Mouse (Mus musculus) hindbrain, embryonic 15.5 days (tissue): ENCODE data around the gene Prim2. TPM values are rescaled to one million over a fixed set of nuclear protein-coding genes. Genes with fewer than 3 reads are reported as not detected.
A peak's percentile ranks its signal among the peaks of the same experiment; 100 is the strongest.
"Not testable (repeated sequence)": the region's sequence is repeated elsewhere in the genome, so short reads cannot be mapped to it uniquely, and the experiment has no call there.

ENCODE experiments used
- ATAC-seq: fragments of 200-750 bp; cut with Nextera tagmentation; 2 replicates; pipeline ENCODE4 v1.8.0; 2017; ENCODE audit warnings: low read depth, moderate number of reproducible peaks, moderate TSS enrichment; ENCODE audit not compliant: low FRiP score
- H3K27ac ChIP-seq: fragments of 300-500 bp; sonication (generic); replicated peaks from 2 replicates; pipeline ENCODE4 v1.5.1; 2015; ENCODE audit warnings: mild to moderate bottlenecking, inconsistent platforms
- H3K27me3 ChIP-seq: fragments of 300-500 bp; sonication (generic); 2 replicates; pipeline ENCODE4 v1.6.1; 2015; ENCODE audit warnings: control low read depth, inconsistent platforms
- H3K36me3 ChIP-seq: fragments of 300-500 bp; sonication (generic); 2 replicates; pipeline ENCODE4 v1.6.1; 2015; ENCODE audit warnings: control low read depth, inconsistent platforms
- H3K4me1 ChIP-seq: fragments of 300-500 bp; sonication (generic); replicated peaks from 2 replicates; pipeline ENCODE4 v1.6.1; 2015; ENCODE audit warnings: control low read depth, inconsistent platforms
- H3K4me2 ChIP-seq: fragments of 300-500 bp; sonication (generic); 2 replicates; pipeline ENCODE4 v1.6.1; 2015; ENCODE audit warnings: moderate library complexity, mild to moderate bottlenecking, inconsistent platforms
- H3K4me3 ChIP-seq: fragments of 300-500 bp; sonication (generic); 2 replicates; pipeline ENCODE4 v1.5.1; 2015; ENCODE audit warnings: mild to moderate bottlenecking, inconsistent platforms
- H3K9ac ChIP-seq: fragments of 300-500 bp; sonication (generic); 2 replicates; pipeline ENCODE4 v1.6.1; 2015; ENCODE audit warnings: inconsistent platforms
- H3K9me3 ChIP-seq: fragments of 300-500 bp; sonication (generic); 2 replicates; pipeline ENCODE4 v1.6.1; 2016; ENCODE audit warnings: control low read depth, inconsistent platforms
- WGBS: fragments of 180-500 bp; shearing (Covaris S2); methylation state at CpG from one replicate; pipeline ENCODE4 v1.1.7; 2015; 5-methylcytosine and 5-hydroxymethylcytosine counted together
- polyA plus RNA-seq: library from polyadenylated mRNA; unstranded; fragments of >200 nt; fragmentation: Nextera tagmentation; extraction: Ambion mirVana; gene quantifications from 2 replicates; pipeline ENCODE4 v1.2.1, GENCODE M21; 2015

The Prim2 gene
- polyA plus RNA-seq, 1 experiment from 2014 or later, result 22.6 TPM

DNA sequence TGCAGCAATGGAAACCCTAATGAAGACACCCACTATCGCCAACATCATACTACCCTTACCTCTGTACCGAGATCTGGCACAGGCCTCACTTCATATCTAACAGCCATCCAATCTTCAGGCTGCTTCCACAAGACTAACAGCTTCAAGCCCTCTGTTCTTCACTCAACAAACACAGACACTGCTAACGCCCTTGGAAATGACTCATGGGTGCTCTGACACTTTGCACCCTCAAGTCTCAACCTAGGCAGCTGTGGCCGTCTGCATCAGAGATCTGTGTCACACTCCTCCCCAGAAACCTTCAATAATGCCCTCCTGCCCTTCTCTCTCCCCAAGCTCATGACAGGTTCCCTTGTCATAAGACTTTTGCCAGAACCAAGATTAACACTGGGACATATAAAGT lies 20.6 kb downstream of the Prim2 start:
- ATAC-seq, result no peak
- H3K9ac ChIP-seq, result no peak overlapping the region
- H3K9me3 ChIP-seq, result no peaks in the 10 kb centered on the region
- H3K27ac ChIP-seq, result no peak overlapping the region
- H3K27me3 ChIP-seq, result no peaks in the 10 kb centered on the region
- no peak overlapping the region for H3K4me2 ChIP-seq
- WGBS, result 94% methylated on average over 4 of the region's 4 CpGs
- H3K4me1 ChIP-seq, result 0 out of 2 replicates have a peak, but pooled peaks cover 4% of the 10 kb centered on the region
- H3K4me3 ChIP-seq, result no peak overlapping the region
- H3K36me3 ChIP-seq, result no peaks in the 10 kb centered on the region; the same call in 1 of the 2 replicates

GRCm38 (mm10) chr1:33647661-33648060 lies 21.9 kb downstream of the Prim2 start:
- Histone ChIP-seq H3K9ac (no peak overlapping the region), H3K4me1 (0 out of 2 replicates have a peak, but pooled peaks cover 4% of the 10 kb centered on the region), H3K4me2 (no peak overlapping the region), H3K4me3 (no peak overlapping the region), H3K9me3 (no peaks in the 10 kb centered on the region), H3K27me3 (no peaks in the 10 kb centered on the region), H3K36me3 (no peaks in the 10 kb centered on the region; the same call in 1 of the 2 replicates), H3K27ac (no peak overlapping the region)
- no peak for ATAC-seq
- WGBS, result 81% methylated on average over 4 of the region's 4 CpGs

GRCm38 (mm10) chr1:33647173-33647572 lies 22.4 kb downstream of the Prim2 start:
- Histone ChIP-seq H3K9ac (no peak overlapping the region), H3K4me3 (no peak overlapping the region), H3K27me3 (no peaks in the 10 kb centered on the region), H3K27ac (no peak overlapping the region), H3K4me1 (0 out of 2 replicates have a peak, but pooled peaks cover 4% of the 10 kb centered on the region), H3K36me3 (no peaks in the 10 kb centered on the region; the same call in 1 of the 2 replicates), H3K4me2 (no peak overlapping the region), H3K9me3 (no peaks in the 10 kb centered on the region)
- 58% methylated on average over 4 of the region's 4 CpGs for WGBS
- peak; percentile 91 for ATAC-seq

- Histone ChIP-seq H3K4me3 (no peak overlapping the region), H3K27ac (no peak overlapping the region), H3K4me2 (no peak overlapping the region), H3K4me1 (0 out of 2 replicates have a peak, but pooled peaks cover 4% of the 10 kb centered on the region), H3K9ac (no peak overlapping the region), H3K27me3 (no peaks in the 10 kb centered on the region), H3K36me3 (peaks cover under 1% of the 10 kb centered on the region; the same call in 1 of the 2 replicates), H3K9me3 (no peaks in the 10 kb centered on the region)
- WGBS, result 85% methylated on average over 1 of the region's 1 CpGs
- no peak for ATAC-seq
Observed at GRCm38 (mm10) chr1:33645689-33646088, 23.9 kb downstream of the Prim2 start.

DNA sequence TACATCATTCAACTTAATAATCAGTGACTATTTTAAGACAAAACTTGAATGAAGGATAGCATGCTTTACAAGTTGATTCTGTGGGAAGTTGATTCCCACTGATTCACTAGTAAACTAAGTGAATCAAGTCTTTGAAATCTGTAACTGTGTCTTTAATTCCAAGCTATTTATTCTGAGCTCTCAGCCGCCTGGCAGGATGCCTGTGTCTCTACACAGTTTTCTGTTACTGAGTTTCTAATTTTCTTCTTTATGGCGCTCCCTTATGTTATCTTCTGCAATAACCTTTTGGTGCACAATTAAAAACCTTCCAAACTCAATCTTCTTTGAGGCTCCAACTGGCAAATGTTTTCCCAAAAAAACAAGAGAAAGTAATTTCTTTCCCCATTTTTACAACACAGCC lies 28.5 kb downstream of the Prim2 start:
- H3K4me3 ChIP-seq, result no peak overlapping the region

GRCm38 (mm10) chr1:33640089-33640488 lies 29.5 kb downstream of the Prim2 start:
- Histone ChIP-seq H3K9ac (no peak overlapping the region), H3K9me3 (no peaks in the 10 kb centered on the region), H3K36me3 (0 out of 2 replicates have a peak, but pooled peaks cover 10% of the 10 kb centered on the region), H3K4me3 (no peak overlapping the region), H3K4me2 (no peak overlapping the region), H3K4me1 (no peaks in the 10 kb centered on the region), H3K27ac (no peak overlapping the region), H3K27me3 (no peaks in the 10 kb centered on the region)
- WGBS, result 95% methylated on average over 5 of the region's 5 CpGs
- ATAC-seq, result no peak

More for the DNA sequence above, 28.5 kb downstream of the Prim2 start:
- no peak overlapping the region for H3K4me2 ChIP-seq
- H3K4me1 ChIP-seq, result 0 out of 2 replicates have a peak, but pooled peaks cover 4% of the 10 kb centered on the region
- no peaks in the 10 kb centered on the region for H3K27me3 ChIP-seq
- H3K27ac ChIP-seq, result no peak overlapping the region
- no peak overlapping the region for H3K9ac ChIP-seq
- WGBS, result 81% methylated on average over 2 of the region's 2 CpGs
- 0 out of 2 replicates have a peak, but pooled peaks cover 10% of the 10 kb centered on the region for H3K36me3 ChIP-seq
- ATAC-seq, result no peak
- H3K9me3 ChIP-seq, result no peaks in the 10 kb centered on the region

- Histone ChIP-seq H3K4me3 (no peak overlapping the region), H3K27ac (no peak overlapping the region), H3K9me3 (no peaks in the 10 kb centered on the region), H3K36me3 (0 out of 2 replicates have a peak, but pooled peaks cover 10% of the 10 kb centered on the region), H3K9ac (no peak overlapping the region), H3K4me2 (no peak overlapping the region), H3K4me1 (no peaks in the 10 kb centered on the region), H3K27me3 (no peaks in the 10 kb centered on the region)
- ATAC-seq, result no peak
- WGBS, result 94% methylated on average over 7 of the region's 7 CpGs
Observed at GRCm38 (mm10) chr1:33639234-33639633, 30.4 kb downstream of the Prim2 start.

DNA sequence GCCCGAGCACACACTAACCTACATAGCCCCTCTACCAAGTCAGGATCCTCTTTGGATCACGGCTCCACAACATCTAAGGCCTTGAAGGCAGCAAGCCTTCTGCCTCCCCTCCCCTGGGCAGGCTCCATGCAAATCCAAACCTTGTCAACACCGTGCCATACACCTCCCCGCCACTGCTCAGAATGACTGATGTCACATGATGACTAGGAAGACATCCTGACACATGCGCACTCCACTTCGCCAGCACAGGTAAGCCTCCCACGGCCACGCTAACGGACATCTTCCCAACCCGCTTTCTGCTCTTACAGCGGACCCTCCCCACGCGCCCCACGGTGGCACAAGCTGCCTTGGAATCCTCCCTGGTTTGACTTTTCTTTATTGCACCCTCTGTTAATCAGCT lies 31.8 kb downstream of the Prim2 start:
- Histone ChIP-seq H3K9ac (no peak overlapping the region), H3K4me1 (no peaks in the 10 kb centered on the region), H3K4me3 (no peak overlapping the region), H3K4me2 (no peak overlapping the region), H3K9me3 (no peaks in the 10 kb centered on the region), H3K27me3 (no peaks in the 10 kb centered on the region), H3K36me3 (0 out of 2 replicates have a peak, but pooled peaks cover 10% of the 10 kb centered on the region), H3K27ac (no peak overlapping the region)
- WGBS, result 97% methylated on average over 14 of the region's 14 CpGs
- no peak for ATAC-seq

GRCm38 (mm10) chr1:33636421-33637195 lies 33.0 kb downstream of the Prim2 start:
- H3K4me2 ChIP-seq, result no peak overlapping the region
- H3K4me3 ChIP-seq, result no peak overlapping the region
- H3K9me3 ChIP-seq, result no peaks in the 10 kb centered on the region
- H3K4me1 ChIP-seq, result no peaks in the 10 kb centered on the region
- no peak overlapping the region for H3K9ac ChIP-seq
- H3K36me3 ChIP-seq, result 0 out of 2 replicates have a peak, but pooled peaks cover 10% of the 10 kb centered on the region
- H3K27ac ChIP-seq, result no peak overlapping the region
- 86% methylated on average over 10 of the region's 10 CpGs for WGBS
- ATAC-seq, result peak; percentile 45; the same call in 1 of the 2 replicates
- H3K27me3 ChIP-seq, result no peaks in the 10 kb centered on the region

DNA sequence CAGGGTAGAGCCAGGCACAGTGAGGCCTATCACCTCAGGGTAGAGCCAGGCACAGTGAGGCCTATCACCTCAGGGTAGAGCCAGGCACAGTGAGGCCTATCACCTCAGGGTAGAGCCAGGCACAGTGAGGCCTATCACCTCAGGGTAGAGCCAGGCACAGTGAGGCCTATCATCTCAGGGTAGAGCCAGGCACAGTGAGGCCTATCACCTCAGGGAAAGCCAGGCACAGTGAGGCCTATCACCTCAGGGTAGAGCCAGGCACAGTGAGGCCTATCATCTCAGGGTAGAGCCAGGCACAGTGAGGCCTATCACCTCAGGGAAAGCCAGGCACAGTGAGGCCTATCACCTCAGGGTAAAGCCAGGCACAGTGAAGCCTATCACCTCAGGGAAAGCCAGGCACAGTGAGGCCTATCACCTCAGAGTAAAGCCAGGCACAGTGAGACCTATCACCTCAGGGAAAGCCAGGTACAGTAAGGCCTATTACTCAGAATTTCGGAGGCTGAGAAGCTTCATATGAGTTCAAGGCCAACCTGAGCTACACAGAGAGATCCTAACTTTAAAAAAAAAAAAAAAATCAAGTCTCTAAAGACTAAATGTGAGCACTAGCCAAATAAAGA lies 38.5 kb downstream of the Prim2 start:
- not testable (repeated sequence) for H3K4me2 ChIP-seq, H3K27ac ChIP-seq, ATAC-seq, H3K9ac ChIP-seq, H3K4me3 ChIP-seq, H3K27me3 ChIP-seq, H3K36me3 ChIP-seq, H3K9me3 ChIP-seq, H3K4me1 ChIP-seq
- WGBS, result 97% methylated on average over 1 of the region's 1 CpGs

- no peak for ATAC-seq
- WGBS, result 82% methylated on average over 6 of the region's 6 CpGs
Observed at GRCm38 (mm10) chr1:33627803-33628202, 41.8 kb downstream of the Prim2 start.

DNA sequence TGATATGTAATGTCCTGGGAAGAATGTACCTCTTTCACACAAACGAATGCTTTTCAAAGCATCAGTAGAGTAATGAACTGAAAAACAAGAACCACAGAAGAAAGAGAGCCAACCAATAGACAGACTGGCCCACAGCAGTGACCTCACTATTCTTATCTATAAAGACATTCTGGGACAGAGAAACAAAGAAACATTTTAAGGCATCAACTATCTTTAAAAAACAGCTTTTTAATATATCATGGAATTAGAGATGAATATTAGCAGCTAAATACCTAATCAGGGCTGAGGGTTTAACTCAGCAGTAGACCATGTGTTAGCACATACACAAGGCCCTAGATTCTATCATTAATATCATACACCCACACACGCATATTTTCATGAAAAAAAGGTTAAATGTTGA lies 42.5 kb downstream of the Prim2 start:
- WGBS, result 90% methylated on average over 2 of the region's 2 CpGs
- Histone ChIP-seq H3K27me3 (no peaks in the 10 kb centered on the region), H3K4me2 (no peak overlapping the region), H3K36me3 (no peaks in the 10 kb centered on the region), H3K9ac (no peak overlapping the region), H3K9me3 (no peaks in the 10 kb centered on the region), H3K4me3 (no peak overlapping the region), H3K4me1 (no peaks in the 10 kb centered on the region), H3K27ac (no peak overlapping the region)
- ATAC-seq, result no peak

More at GRCm38 (mm10) chr1:33627803-33628202, 41.8 kb downstream of the Prim2 start:
- Histone ChIP-seq H3K9me3 (no peaks in the 10 kb centered on the region), H3K36me3 (no peaks in the 10 kb centered on the region), H3K4me2 (no peak overlapping the region), H3K4me1 (no peaks in the 10 kb centered on the region), H3K4me3 (no peak overlapping the region), H3K27ac (no peak overlapping the region), H3K9ac (no peak overlapping the region), H3K27me3 (no peaks in the 10 kb centered on the region)
